Comparison of ENCODE assay signal across 22 mouse cellular contexts in the genomic region with DNA sequence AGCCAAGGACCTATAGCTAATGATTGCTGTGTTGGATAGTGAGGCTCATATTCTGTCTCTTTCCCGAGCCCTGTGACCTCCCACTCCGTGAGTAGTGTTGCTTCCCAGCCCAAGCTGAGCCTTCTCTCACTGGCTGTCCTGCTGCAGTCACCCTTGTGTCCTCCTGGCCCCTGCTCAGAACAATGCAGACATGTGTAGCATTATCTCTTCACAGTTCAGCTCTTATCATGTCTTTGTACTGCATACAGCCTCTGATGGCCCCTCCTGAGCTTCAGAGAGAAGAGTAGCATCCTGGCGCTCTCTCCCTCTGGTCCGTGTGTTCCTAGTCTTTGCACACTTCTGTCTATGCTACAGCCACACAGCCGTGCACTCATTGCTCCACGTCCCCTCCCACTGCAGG.
"Had no signal": no experiment of that assay in that cellular context is flagged by ENCODE, and none has a peak within 500 bp of the region (broad histone marks: within the 10 kb centered on the region; RNA-seq: fewer than 3 reads in every experiment).

No protein-coding gene starts in this region.

- H3K27ac ChIP-seq: gastrocnemius, adult 2 months; heart, embryonic 10.5 days; hindbrain, embryonic 13.5 days; hindbrain, embryonic 15.5 days; hindbrain, postnatal 0 days; kidney, embryonic 15.5 days; kidney, postnatal 0 days; limb, embryonic 13.5 days; limb, embryonic 15.5 days had no signal

- H3K9ac ChIP-seq: heart, embryonic 12.5 days; hindbrain, embryonic 13.5 days; hindbrain, embryonic 15.5 days; kidney, embryonic 15.5 days; limb, embryonic 13.5 days; limb, embryonic 15.5 days had no signal

- H3K9me3 ChIP-seq: heart, embryonic 10.5 days; heart, embryonic 12.5 days; hindbrain, embryonic 13.5 days; hindbrain, embryonic 15.5 days; kidney, embryonic 15.5 days; limb, embryonic 13.5 days; limb, embryonic 15.5 days had no signal

- H3K4me3 ChIP-seq: gastrocnemius, adult 2 months; heart, embryonic 10.5 days; heart, embryonic 12.5 days; hindbrain, embryonic 13.5 days; hindbrain, embryonic 15.5 days; kidney, embryonic 15.5 days; limb, embryonic 13.5 days; limb, embryonic 15.5 days had no signal

- H3K36me3 ChIP-seq: hindbrain, embryonic 15.5 days; limb, embryonic 13.5 days had no signal

- H3K4me1 ChIP-seq: hindbrain, embryonic 13.5 days; hindbrain, embryonic 15.5 days; kidney, embryonic 15.5 days; limb, embryonic 13.5 days; limb, embryonic 15.5 days had no signal

- ATAC-seq: intestine, embryonic 16.5 days had no signal

- H3K27me3 ChIP-seq: heart, embryonic 12.5 days; hindbrain, embryonic 13.5 days; hindbrain, embryonic 15.5 days; kidney, embryonic 15.5 days; limb, embryonic 13.5 days; limb, embryonic 15.5 days had no signal

- DNase-seq: gastrocnemius, adult 2 months; gastrocnemius, postnatal 10 days; gastrocnemius, postnatal 25 days; heart, adult 18-20 months; heart, postnatal 14 days; heart, postnatal 36 days; kidney, adult 11 months; kidney, adult 2 months; kidney, adult 9 months; kidney, postnatal 14 days; kidney, postnatal 36 days; layer of hippocampus, postnatal 36 days had no signal

- H3K4me2 ChIP-seq: heart, embryonic 12.5 days; hindbrain, embryonic 13.5 days; hindbrain, embryonic 15.5 days; kidney, embryonic 15.5 days; limb, embryonic 13.5 days; limb, embryonic 15.5 days had no signal
